Mouse (Mus musculus): Measurements from ENCODE around the gene Adi1. TPM values are rescaled to one million over a fixed set of nuclear protein-coding genes. Genes with fewer than 3 reads are reported as not detected.
A peak's percentile ranks its signal among the peaks of the same experiment; 100 is the strongest.

Gene Adi1
- polyA plus RNA-seq (2016; fragmentation: Nextera tagmentation; extraction: Ambion mirVana), result 43.3 and 48.1 TPM in 2 replicates

GRCm38 (mm10) chr12:28675121-28675924 is at the start of gene Adi1:
Adi1 (plus strand) TSS chr12:28675231.
- Histone ChIP-seq H3K27ac (replicated peaks) (peak within 1 kb of the TSS; percentile 92), H3K9me3 (replicated peaks) (no peaks in the 10 kb centered on the region), H3K4me3 (peak within 1 kb of the TSS; percentile 64), H3K36me3 (peaks cover 23% of the 10 kb centered on the region), H3K4me1 (peaks cover 17% of the 10 kb centered on the region), H3K27me3 (ENCODE audit: low read depth, poor library complexity, severe bottlenecking) (no peaks in the 10 kb centered on the region)
- 4% methylated on average over 53 of the region's 53 CpGs for WGBS
- DNase-seq (ENCODE audit: low spot score), result peak; percentile 88

DNA sequence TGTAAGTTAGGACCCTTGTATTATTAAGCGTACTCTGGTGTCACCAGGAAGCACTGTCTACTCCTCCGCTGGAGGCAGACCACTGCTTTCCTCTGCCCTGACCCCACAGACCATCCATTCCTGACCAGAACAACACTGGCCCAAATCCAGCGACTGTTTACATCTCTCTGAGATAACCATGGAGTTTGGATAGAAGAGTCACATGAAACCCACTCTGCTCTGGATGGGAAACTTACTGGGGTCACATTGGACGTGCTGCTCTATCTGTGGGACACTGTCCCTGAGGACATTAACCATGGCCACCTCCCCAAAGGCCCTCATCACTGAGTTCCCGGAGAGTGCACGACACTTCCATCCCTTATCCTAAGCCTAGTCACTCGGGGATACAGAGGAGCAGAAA is 49.6 kb upstream of the Adi1 start:
- Histone ChIP-seq H3K27ac (replicated peaks) (no peak overlapping the region), H3K9me3 (replicated peaks) (no peaks in the 10 kb centered on the region), H3K4me1 (peaks cover 8% of the 10 kb centered on the region), H3K4me3 (no peak overlapping the region), H3K27me3 (ENCODE audit: low read depth, poor library complexity, severe bottlenecking) (no peaks in the 10 kb centered on the region), H3K36me3 (peaks cover 25% of the 10 kb centered on the region)
- DNase-seq (ENCODE audit: low spot score), result no peak
- 86% methylated on average over 7 of the region's 7 CpGs for WGBS

- DNase-seq (ENCODE audit: low spot score), result no peak
- Histone ChIP-seq H3K4me3 (no peak overlapping the region), H3K36me3 (peaks cover 42% of the 10 kb centered on the region), H3K27me3 (ENCODE audit: low read depth, poor library complexity, severe bottlenecking) (no peaks in the 10 kb centered on the region), H3K9me3 (replicated peaks) (no peaks in the 10 kb centered on the region), H3K27ac (replicated peaks) (no peak overlapping the region), H3K4me1 (no peaks in the 10 kb centered on the region)
- 83% methylated on average over 4 of the region's 4 CpGs for WGBS
Observed at GRCm38 (mm10) chr12:28627092-28627491, 47.9 kb upstream of the Adi1 start.

DNA sequence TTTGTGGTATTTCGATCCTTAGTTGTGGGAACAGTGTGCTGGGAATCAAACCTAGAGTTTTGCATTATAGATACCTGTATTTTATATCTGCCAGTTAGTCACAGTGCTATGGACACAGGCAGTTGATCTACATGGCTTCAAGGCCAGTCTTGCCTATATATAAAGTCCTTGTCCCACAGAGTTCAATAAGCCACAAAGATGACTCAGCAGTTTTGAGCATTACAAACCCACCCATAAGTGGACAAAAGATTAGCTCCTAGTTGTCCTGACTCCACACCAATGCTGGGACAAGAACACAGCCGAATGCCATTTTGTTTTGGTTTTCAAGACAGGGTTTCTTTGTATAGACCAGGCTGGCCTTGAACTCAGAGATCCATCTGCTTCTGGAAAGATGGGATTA is 46.6 kb upstream of the Adi1 start:
- Histone ChIP-seq H3K36me3 (peaks cover 56% of the 10 kb centered on the region), H3K27me3 (ENCODE audit: low read depth, poor library complexity, severe bottlenecking) (no peaks in the 10 kb centered on the region), H3K4me1 (peaks cover 9% of the 10 kb centered on the region), H3K9me3 (replicated peaks) (no peaks in the 10 kb centered on the region), H3K4me3 (no peak overlapping the region), H3K27ac (replicated peaks) (no peak overlapping the region)
- WGBS, result 96% methylated on average over 2 of the region's 2 CpGs
- DNase-seq (ENCODE audit: low spot score), result no peak

DNA sequence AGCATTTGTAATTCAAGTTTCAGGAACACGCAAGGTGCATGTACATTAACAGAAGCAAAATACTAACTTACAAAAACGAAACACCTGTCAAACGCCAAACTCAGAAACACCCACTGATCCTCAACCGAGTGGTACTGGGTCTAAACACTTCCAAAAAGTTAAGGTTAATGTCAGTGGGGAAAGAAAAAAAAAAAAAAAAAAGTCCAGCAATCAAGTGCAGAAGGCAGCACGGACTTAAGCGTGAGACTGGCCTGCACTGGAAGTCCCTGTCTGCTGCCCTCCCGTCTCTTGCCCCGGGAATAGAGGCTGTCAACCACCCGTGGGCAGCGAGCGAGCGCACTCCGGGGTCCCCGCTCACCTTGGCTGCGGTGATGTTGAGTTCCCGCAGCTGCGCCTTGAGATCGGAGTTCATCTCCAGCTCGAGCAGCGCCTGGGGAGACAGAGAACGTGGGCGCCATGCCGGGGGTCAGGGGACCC is 39.9 kb upstream of the Adi1 start:
- Histone ChIP-seq H3K4me3 (peak overlapping the region; percentile 96), H3K9me3 (replicated peaks) (no peaks in the 10 kb centered on the region), H3K27me3 (ENCODE audit: low read depth, poor library complexity, severe bottlenecking) (no peaks in the 10 kb centered on the region), H3K27ac (replicated peaks) (peak overlapping the region; percentile 99), H3K4me1 (peaks cover 25% of the 10 kb centered on the region), H3K36me3 (peaks cover 46% of the 10 kb centered on the region)
- no peak for DNase-seq (ENCODE audit: low spot score)
- 2% methylated on average over 23 of the region's 23 CpGs for WGBS

DNA sequence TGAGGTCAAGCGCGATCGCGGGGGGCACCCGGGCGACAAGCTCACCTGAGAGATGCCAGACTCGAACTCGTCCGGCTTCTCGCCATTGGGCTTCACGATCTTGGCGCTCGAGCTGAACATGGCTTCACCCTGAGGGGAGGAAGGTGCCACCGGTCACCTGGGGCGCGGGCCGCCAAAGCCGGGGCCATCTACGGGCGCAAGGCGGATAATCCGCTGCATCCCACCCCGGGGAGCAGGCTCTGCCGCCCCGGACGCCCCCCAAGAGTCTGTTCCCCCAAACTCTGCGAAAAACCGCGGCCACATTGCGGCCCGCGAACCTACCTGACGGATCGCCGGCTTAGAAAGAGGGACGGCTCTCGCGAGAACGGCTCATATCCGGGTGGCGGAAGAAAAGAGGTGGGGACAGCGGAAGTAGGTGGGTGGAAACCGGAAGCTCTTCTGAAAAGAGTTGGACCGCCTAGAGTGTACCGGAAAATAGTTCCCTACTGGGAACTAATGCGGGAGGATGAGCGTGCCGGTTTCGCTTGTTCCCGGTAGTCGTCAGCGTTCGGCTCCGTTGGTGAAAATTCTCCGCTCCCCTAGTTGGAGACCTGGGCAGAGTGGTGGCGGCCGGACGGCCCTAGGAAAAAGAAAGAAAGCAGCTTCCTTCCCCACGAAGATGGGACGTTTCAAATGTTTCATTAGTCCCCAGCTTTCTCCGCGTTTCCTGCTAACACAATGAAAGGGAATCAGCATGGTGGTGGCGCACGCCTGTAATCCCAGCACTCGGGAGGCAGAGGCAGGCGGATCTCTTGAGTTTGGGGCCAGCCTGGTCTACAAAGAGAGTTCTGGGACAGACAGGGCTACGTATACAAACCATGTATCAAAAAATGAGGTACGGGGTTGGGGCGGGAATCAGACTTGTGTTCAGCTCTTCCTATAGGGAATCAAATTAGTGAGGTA is 39.2 kb upstream of the Adi1 start, which contains the start of gene Rps7:
Rps7 (minus strand) TSS at position 419 of the 942 bp plus-strand sequence.
- H3K4me1 ChIP-seq, result peaks cover 25% of the 10 kb centered on the region
- peaks cover 39% of the 10 kb centered on the region for H3K36me3 ChIP-seq
- no peaks in the 10 kb centered on the region for H3K9me3 ChIP-seq (replicated peaks)
- peak within 1 kb of the TSS; percentile 99 for H3K27ac ChIP-seq (replicated peaks)
- DNase-seq (ENCODE audit: low spot score), result peak; percentile 90
- peak within 1 kb of the TSS; percentile 96 for H3K4me3 ChIP-seq
- 7% methylated on average over 69 of the region's 69 CpGs for WGBS
- H3K27me3 ChIP-seq (ENCODE audit: low read depth, poor library complexity, severe bottlenecking), result no peaks in the 10 kb centered on the region

DNA sequence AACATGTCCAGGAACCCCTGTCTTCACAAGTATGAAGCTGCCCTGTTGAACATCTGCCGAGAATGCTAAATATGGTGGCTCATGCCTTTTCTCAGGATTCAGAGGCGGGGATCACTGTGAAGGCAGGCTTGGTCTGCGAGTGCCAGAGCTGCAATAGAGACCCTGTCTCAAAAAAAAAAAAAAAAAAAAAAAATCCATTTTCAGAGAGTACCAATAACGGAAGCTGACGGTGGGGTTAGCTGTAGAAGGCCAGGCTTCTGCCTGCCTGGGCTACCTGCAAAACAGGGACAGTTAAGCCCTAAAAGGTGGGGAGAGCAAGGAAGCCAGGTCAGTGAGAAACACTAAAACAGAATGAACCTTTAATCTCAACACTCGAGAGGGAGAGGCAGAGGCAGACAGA is 38.5 kb upstream of the Adi1 start:
- 90% methylated on average over 6 of the region's 6 CpGs for WGBS
- Histone ChIP-seq H3K9me3 (replicated peaks) (no peaks in the 10 kb centered on the region), H3K27ac (replicated peaks) (peak overlapping the region; percentile 99), H3K36me3 (peaks cover 32% of the 10 kb centered on the region), H3K4me1 (peaks cover 25% of the 10 kb centered on the region), H3K27me3 (ENCODE audit: low read depth, poor library complexity, severe bottlenecking) (no peaks in the 10 kb centered on the region), H3K4me3 (peak overlapping the region; percentile 96)
- no peak for DNase-seq (ENCODE audit: low spot score)

- 73% methylated on average over 2 of the region's 2 CpGs for WGBS
- Histone ChIP-seq H3K4me3 (no peak overlapping the region), H3K4me1 (peaks cover 12% of the 10 kb centered on the region), H3K9me3 (replicated peaks) (no peaks in the 10 kb centered on the region), H3K27me3 (ENCODE audit: low read depth, poor library complexity, severe bottlenecking) (peaks cover 9% of the 10 kb centered on the region; the same call in 1 of the 2 replicates), H3K36me3 (peaks cover 9% of the 10 kb centered on the region), H3K27ac (replicated peaks) (no peak overlapping the region)
- DNase-seq (ENCODE audit: low spot score), result no peak
Observed at GRCm38 (mm10) chr12:28638778-28639177, 36.3 kb upstream of the Adi1 start.

DNA sequence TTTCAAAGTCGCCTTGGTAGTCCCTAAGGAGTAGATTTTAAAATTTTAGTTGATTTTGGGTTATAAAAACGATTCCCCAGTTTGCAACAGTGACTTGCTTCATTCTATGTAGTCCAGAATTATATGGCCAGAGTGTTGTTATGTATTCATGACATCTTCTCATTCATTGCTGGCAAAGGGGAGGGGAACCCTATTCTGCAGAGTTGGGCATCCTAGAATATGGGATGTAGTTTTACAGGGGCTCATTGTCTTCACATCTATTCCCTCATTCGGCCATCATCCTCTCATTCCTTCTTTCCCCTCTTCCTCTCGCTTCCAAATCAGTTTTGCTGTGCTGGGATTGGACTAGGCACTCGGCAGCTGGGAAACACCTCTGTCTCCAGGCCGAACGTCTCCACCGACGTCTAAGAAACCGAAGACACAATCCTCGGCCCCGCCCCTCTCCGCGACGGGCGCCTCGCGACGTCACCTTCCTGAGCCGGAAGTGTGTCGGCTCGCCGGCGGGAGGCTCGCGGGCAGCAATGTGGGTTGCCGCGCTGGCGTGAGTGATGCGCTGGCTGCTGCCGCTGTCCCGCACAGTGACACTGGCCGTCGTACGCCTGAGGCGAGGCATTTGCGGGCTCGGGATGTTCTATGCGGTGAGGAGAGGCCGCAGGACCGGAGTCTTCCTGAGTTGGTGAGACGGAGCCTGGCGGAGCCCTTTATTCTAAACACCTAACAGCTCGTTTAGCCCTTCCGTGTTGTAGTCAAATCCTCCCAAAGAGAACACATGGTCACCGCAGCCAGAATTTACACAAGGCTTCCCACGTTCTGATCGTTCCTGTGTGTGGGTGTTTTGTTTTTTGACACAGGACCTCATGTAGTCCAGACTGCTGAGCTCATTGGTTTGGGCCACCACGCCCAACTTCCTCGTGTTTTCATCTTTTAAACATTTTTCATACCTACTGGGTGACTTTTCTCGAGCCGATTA is 25.6 kb upstream of the Adi1 start, which contains the start of gene Rnaseh1:
Rnaseh1 (plus strand) TSS at position 462 of the 970 bp plus-strand sequence.
- Histone ChIP-seq H3K36me3 (peaks cover 21% of the 10 kb centered on the region), H3K27ac (replicated peaks) (peak within 1 kb of the TSS; percentile 85), H3K4me1 (peaks cover 16% of the 10 kb centered on the region), H3K4me3 (peak within 1 kb of the TSS; percentile 83), H3K9me3 (replicated peaks) (no peaks in the 10 kb centered on the region), H3K27me3 (ENCODE audit: low read depth, poor library complexity, severe bottlenecking) (peaks cover 5% of the 10 kb centered on the region)
- 2% methylated on average over 52 of the region's 52 CpGs for WGBS
- peak; percentile 90 for DNase-seq (ENCODE audit: low spot score)

DNA sequence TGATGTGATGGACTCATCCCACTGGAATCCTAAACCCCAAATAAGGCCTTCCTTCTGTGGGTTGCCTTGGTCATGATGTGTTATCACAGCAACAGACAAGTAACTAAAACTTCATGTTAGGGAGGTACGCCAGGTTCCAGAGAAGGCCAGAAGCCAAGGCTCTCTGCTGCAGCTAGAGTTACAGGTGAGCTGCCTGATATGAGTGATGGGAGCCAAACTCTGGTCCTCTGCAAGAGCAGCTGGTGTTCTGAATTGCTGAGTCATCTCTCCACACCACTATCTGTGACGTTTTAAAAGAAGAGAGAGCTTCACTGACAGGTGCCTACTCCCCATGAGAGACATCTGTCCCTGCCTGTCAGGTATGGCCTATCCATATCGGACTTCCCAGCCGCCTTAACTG is 12.4 kb upstream of the Adi1 start:
- H3K36me3 ChIP-seq, result peaks cover 44% of the 10 kb centered on the region
- H3K4me1 ChIP-seq, result peaks cover 9% of the 10 kb centered on the region
- H3K27me3 ChIP-seq (ENCODE audit: low read depth, poor library complexity, severe bottlenecking), result no peaks in the 10 kb centered on the region
- no peak overlapping the region for H3K4me3 ChIP-seq
- H3K27ac ChIP-seq (replicated peaks), result no peak overlapping the region
- DNase-seq (ENCODE audit: low spot score), result no peak
- WGBS, result 85% methylated on average over 4 of the region's 4 CpGs
- H3K9me3 ChIP-seq (replicated peaks), result no peaks in the 10 kb centered on the region

- Histone ChIP-seq H3K36me3 (peaks cover 8% of the 10 kb centered on the region; the same call in 1 of the 2 replicates), H3K27me3 (ENCODE audit: low read depth, poor library complexity, severe bottlenecking) (no peaks in the 10 kb centered on the region), H3K4me1 (peaks cover 9% of the 10 kb centered on the region), H3K9me3 (replicated peaks) (no peaks in the 10 kb centered on the region), H3K27ac (replicated peaks) (no peak overlapping the region), H3K4me3 (no peak overlapping the region)
- WGBS, result 81% methylated on average over 4 of the region's 4 CpGs
- no peak for DNase-seq (ENCODE audit: low spot score)
Observed at GRCm38 (mm10) chr12:28666734-28667133, 8.3 kb upstream of the Adi1 start.
